Mouse (Mus musculus): ENCODE measurements around the gene Inpp5b.

DNA sequence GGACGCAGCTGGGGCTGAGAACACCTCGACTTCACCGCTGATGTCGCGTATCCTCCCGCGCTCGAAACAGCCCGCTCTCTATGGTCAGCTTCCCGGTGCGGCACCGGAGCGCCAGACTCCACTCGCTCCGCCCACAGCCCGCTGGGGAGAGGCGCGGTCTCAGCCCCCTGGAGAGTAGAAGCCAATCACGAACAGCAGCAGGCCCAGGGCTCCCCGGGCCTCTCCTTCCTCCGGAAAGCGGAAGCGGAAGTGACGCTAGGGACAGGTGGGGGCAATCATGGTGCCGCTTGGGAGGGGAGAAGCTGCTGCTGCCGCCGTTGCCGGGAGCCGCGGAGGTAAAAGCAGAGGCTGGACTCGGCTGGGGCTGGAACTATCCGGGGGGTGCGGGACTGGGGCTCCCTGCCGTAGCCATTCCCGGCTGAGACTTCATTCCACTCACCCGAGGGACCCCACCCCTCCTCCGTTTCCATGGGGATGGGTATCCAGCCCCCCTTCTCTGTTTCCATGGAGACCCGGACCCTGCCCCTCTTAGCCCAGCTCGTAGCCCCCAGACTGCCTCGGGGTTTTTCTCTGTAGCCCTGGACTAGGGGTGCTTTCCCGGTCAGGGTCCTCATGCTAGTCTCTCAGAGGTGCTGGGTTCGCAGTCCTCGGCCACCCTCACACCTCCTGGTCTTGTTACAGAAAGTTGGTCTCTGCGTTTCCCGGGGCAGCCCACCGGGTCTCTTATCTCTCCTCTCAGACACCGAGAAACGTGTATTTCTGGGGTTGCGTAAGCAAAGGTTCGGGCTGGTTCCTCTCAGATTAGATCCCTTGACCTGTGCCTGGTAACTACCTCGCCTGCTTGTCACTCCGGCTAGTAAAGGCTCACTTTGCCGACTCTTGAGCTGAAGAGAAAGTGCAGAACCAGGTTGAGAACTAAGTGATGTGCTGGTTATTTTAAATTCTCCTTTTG, 60.9 kb downstream of the Inpp5b start:
- TF ChIP-seq CTCF (IDR thresholded peaks at IDR 0.05; ENCODE audit: low read depth, low read length): no peak
- TF ChIP-seq POLR2AphosphoS5 (IDR thresholded peaks at IDR 0.05; ENCODE audit: insufficient replicate concordance, low read depth, low read length): no peak
